Mouse (Mus musculus) limb, embryonic 14.5 days (tissue): ENCODE data around the gene Babam2. TPM values are rescaled to one million over a fixed set of nuclear protein-coding genes. Genes with fewer than 3 reads are reported as not detected.

Source experiments
- ATAC-seq: fragments of 200-750 bp; cut with Nextera tagmentation; 2 replicates; pipeline ENCODE4 v1.8.0; 2017; ENCODE audit warnings: low read depth, moderate number of reproducible peaks, moderate TSS enrichment; ENCODE audit not compliant: low FRiP score
- DNase-seq: peaks from one replicate; pipeline ENCODE4 v3.0.0-alpha.2; 2015; ENCODE audit warnings: low spot score
- H3K27ac ChIP-seq: fragments of 300-500 bp; sonication (generic); replicated peaks from 2 replicates; pipeline ENCODE4 v1.5.1; 2014; ENCODE audit warnings: low read depth, mild to moderate bottlenecking, low read length, moderate library complexity, mixed read lengths
- H3K27me3 ChIP-seq: fragments of 300-500 bp; sonication (generic); 2 replicates; pipeline ENCODE4 v1.6.1; 2014; ENCODE audit warnings: low read length, mixed read lengths; ENCODE audit not compliant: control insufficient read depth, insufficient read depth
- H3K36me3 ChIP-seq: fragments of 300-500 bp; sonication (generic); 2 replicates; pipeline ENCODE4 v1.6.1; 2014; ENCODE audit warnings: mild to moderate bottlenecking, low read length, moderate library complexity, mixed read lengths; ENCODE audit not compliant: control insufficient read depth, insufficient read depth
- H3K4me1 ChIP-seq: fragments of 300-500 bp; sonication (generic); 2 replicates; pipeline ENCODE4 v1.6.1; 2014; ENCODE audit warnings: antibody characterized with exemption, low read length, mixed read lengths; ENCODE audit not compliant: control insufficient read depth, insufficient read depth
- H3K4me2 ChIP-seq: fragments of 300-500 bp; sonication (generic); replicated peaks from 2 replicates; pipeline ENCODE4 v1.6.1; 2014; ENCODE audit warnings: low read depth, mild to moderate bottlenecking, low read length, moderate library complexity; ENCODE audit not compliant: severe bottlenecking
- H3K4me3 ChIP-seq: fragments of 300-500 bp; sonication (generic); replicated peaks from 2 replicates; pipeline ENCODE4 v1.5.1; 2014; ENCODE audit warnings: low read length
- H3K9ac ChIP-seq: fragments of 300-500 bp; sonication (generic); 2 replicates; pipeline ENCODE4 v1.6.1; 2014; ENCODE audit warnings: mild to moderate bottlenecking, low read depth, low read length, moderate library complexity; ENCODE audit not compliant: severe bottlenecking
- H3K9me3 ChIP-seq: fragments of 300-500 bp; sonication (generic); 2 replicates; pipeline ENCODE4 v1.6.1; 2016; ENCODE audit warnings: low read length; ENCODE audit not compliant: control insufficient read depth
- POLR2A ChIP-seq: fragments of 200-500 bp; IDR thresholded peaks from 2 replicates; pipeline ENCODE4 v1.8.0; 2012; ENCODE audit warnings: inconsistent platforms, mild to moderate bottlenecking, moderate library complexity, borderline replicate concordance; ENCODE audit not compliant: insufficient read depth, insufficient read length; ENCODE audit errors: extremely low read depth
- WGBS: fragments of 180-500 bp; shearing (Covaris S2); extraction: QIAGEN DNeasy Blood & Tissue Kit; methylation state at CpG from one replicate; pipeline ENCODE4 v1.1.7; 2014; 5-methylcytosine and 5-hydroxymethylcytosine counted together
- microRNA-seq: library from miRNA; unstranded; fragments of <30 nt; microRNA quantifications from one replicate; pipeline ENCODE4, GENCODE M21; 2016
- polyA plus RNA-seq, 2 experiments: library from polyadenylated mRNA; depleted of rRNA in 1 of 2; stranded (reverse) in 1 of 2; unstranded in 1 of 2; fragments of >200 nt; fragmentation: Nextera tagmentation in 1 of 2; extraction: Ambion mirVana in 1 of 2; gene quantifications; 2 replicates each; pipeline versions ENCODE4 v1.2.1 to v1.2.3; 2012 to 2014

Babam2 gene
- polyA plus RNA-seq, 2 experiments, result 23.4 to 35.8 TPM

DNA sequence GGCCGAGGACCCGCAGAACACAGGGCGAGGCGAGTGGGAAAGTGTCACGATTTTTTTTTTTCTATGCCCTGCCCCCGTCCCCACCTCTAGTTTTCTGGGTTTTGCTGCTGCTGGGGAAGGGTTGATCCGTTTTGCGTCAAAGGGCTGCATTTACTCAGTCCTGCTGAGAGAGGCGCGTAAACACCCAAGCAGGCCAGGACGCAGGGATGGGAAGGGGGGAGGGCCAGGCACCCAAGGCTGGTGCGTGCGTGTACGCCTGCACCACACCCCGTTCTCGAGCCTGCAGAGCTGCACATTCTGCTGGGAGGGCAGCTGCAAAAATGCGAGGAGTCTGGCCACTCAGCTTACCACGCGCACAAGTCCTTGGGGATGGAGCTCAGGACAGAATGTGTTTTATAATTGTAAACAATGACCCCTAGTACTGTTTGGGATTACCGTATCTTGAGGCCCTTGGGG is 436.1 kb downstream of the Babam2 start:
- ATAC-seq (no peak), DNase-seq (peak; percentile 77)
- 0 out of 2 replicates have a peak, but pooled peaks have one; percentile 24 for TF ChIP-seq POLR2A
- Histone ChIP-seq H3K9me3 (no peaks in the 10 kb centered on the region), H3K9ac (peak overlapping the region; percentile 62), H3K27me3 (no peaks in the 10 kb centered on the region), H3K36me3 (no peaks in the 10 kb centered on the region), H3K4me1 (peaks cover 15% of the 10 kb centered on the region), H3K4me2 (peak overlapping the region; percentile 82), H3K27ac (peak overlapping the region; percentile 77), H3K4me3 (peak overlapping the region; percentile 63)
- under 1% methylated on average over 20 of the region's 20 CpGs for WGBS

DNA sequence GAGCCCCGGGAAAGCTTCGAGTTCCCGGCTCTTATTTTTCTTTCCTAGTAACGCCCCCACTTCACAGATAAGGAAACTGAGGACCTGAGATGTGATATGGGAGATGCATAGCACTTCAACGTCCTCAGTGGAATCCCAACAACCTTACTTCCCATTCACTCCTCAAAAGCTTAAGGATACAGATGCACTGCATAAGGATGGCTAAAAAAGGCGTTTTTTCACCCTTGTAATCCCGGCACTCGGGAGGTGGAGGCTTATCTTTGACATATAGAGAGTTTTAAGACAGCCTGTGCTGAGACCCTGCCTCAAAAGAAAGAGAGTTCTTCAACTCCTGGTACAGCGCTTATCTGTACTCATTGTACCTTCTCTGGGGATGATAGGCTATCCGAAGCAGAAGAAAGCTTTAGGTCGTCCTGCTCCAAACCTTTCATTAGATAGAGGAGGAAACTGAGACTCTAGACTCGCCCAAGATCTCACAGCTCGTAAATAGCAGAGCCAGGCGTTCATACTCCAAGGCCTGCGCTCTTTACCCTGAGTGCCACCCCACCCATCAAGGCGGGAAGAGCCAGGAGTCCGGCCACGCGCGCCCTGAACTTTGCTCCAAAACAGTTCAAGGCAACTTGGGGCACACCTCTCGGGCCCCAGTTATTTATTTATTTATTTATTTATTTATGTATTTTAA is 436.7 kb downstream of the Babam2 start:
- no peaks in the 10 kb centered on the region for H3K27me3 ChIP-seq
- H3K36me3 ChIP-seq, result no peaks in the 10 kb centered on the region
- H3K9ac ChIP-seq, result peak overlapping the region; percentile 67; the same call in 1 of the 2 replicates
- H3K27ac ChIP-seq, result peak overlapping the region; percentile 77
- H3K4me2 ChIP-seq, result peak overlapping the region; percentile 82
- no peaks in the 10 kb centered on the region for H3K9me3 ChIP-seq
- no peak for TF ChIP-seq POLR2A
- 3% methylated on average over 21 of the region's 21 CpGs for WGBS
- no peak for ATAC-seq
- peak overlapping the region; percentile 63 for H3K4me3 ChIP-seq
- DNase-seq, result peak; percentile 20
- H3K4me1 ChIP-seq, result peaks cover 18% of the 10 kb centered on the region

Small RNA genes within 50 kb of the gene (microRNA-seq; reads per million reads assigned to microRNA genes)
- not detected for gene Mir3473e

Other genes starting within 250 kb of the Babam2 start
- 40.9 and 41.5 TPM in 2 replicates for gene Zfp512, start 245.3 kb upstream of the Babam2 start, polyA plus RNA-seq (2012; rRNA removed)
- 38.1 and 47.1 TPM in 2 replicates for gene Zfp512, start 245.3 kb upstream of the Babam2 start, polyA plus RNA-seq (2014; fragmentation: Nextera tagmentation; extraction: Ambion mirVana)
- 0.06 and 0.13 TPM in 2 replicates for gene 4930548H24Rik, start 211.9 kb upstream of the Babam2 start, polyA plus RNA-seq (2012; rRNA removed)
- gene 4930548H24Rik, start 211.9 kb upstream of the Babam2 start, polyA plus RNA-seq (2014; fragmentation: Nextera tagmentation; extraction: Ambion mirVana), result not detected in 2 replicates
- 25.7 and 27.8 TPM in 2 replicates for gene Gpn1, start 202.9 kb upstream of the Babam2 start, polyA plus RNA-seq (2012; rRNA removed)
- 47.1 and 53.4 TPM in 2 replicates for gene Gpn1, start 202.9 kb upstream of the Babam2 start, polyA plus RNA-seq (2014; fragmentation: Nextera tagmentation; extraction: Ambion mirVana)
- 19.5 and 20.2 TPM in 2 replicates for gene Slc4a1ap, start 170.7 kb upstream of the Babam2 start, polyA plus RNA-seq (2012; rRNA removed)
- 23.9 and 27.7 TPM in 2 replicates for gene Slc4a1ap, start 170.7 kb upstream of the Babam2 start, polyA plus RNA-seq (2014; fragmentation: Nextera tagmentation; extraction: Ambion mirVana)
- gene Supt7l, start 169.9 kb upstream of the Babam2 start, polyA plus RNA-seq (2012; rRNA removed), result 18.0 and 20.9 TPM in 2 replicates
- gene Supt7l, start 169.9 kb upstream of the Babam2 start, polyA plus RNA-seq (2014; fragmentation: Nextera tagmentation; extraction: Ambion mirVana), result 11.4 and 13.7 TPM in 2 replicates
- gene Mrpl33, start 100.7 kb upstream of the Babam2 start, polyA plus RNA-seq (2012; rRNA removed), result 76.9 and 138 TPM in 2 replicates
- gene Mrpl33, start 100.7 kb upstream of the Babam2 start, polyA plus RNA-seq (2014; fragmentation: Nextera tagmentation; extraction: Ambion mirVana), result 266 and 312 TPM in 2 replicates
- 1.5 and 1.9 TPM in 2 replicates for gene Rbks, start 57 bp upstream of the Babam2 start, polyA plus RNA-seq (2012; rRNA removed)
- 2.2 and 3.0 TPM in 2 replicates for gene Rbks, start 57 bp upstream of the Babam2 start, polyA plus RNA-seq (2014; fragmentation: Nextera tagmentation; extraction: Ambion mirVana)